Mouse (Mus musculus): Measurements from ENCODE around the gene Selenos.
A peak's percentile ranks its signal among the peaks of the same experiment; 100 is the strongest.

Gene Selenos

GRCm38 (mm10) chr7:66118046-66118445 lies 38.6 kb downstream of the Selenos start:
- DNase-seq (ENCODE audit: low spot score in 2 of 2), result no peak

- DNase-seq (ENCODE audit: low spot score in 2 of 2), result no peak
Observed at GRCm38 (mm10) chr7:66118796-66119195, 39.3 kb downstream of the Selenos start.

- DNase-seq (ENCODE audit: low spot score in 2 of 2), result no peak
Observed at GRCm38 (mm10) chr7:66120139-66120538, 40.7 kb downstream of the Selenos start.

- DNase-seq (ENCODE audit: low spot score in 2 of 2), result no peak
Observed at GRCm38 (mm10) chr7:66120702-66121396, 41.4 kb downstream of the Selenos start.

- DNase-seq (ENCODE audit: low spot score in 2 of 2), result no peak
Observed at GRCm38 (mm10) chr7:66124551-66124968, 45.1 kb downstream of the Selenos start.

- DNase-seq (ENCODE audit: low spot score in 2 of 2), result peak in 1 of 2 experiments; percentile 39
Observed at GRCm38 (mm10) chr7:66125368-66125767, 45.9 kb downstream of the Selenos start.

- no peak for DNase-seq (ENCODE audit: low spot score in 2 of 2)
Observed at GRCm38 (mm10) chr7:66127951-66128645, 48.6 kb downstream of the Selenos start.

GRCm38 (mm10) chr7:66128857-66129256 lies 49.4 kb downstream of the Selenos start:
- no peak for DNase-seq (ENCODE audit: low spot score in 2 of 2)

- no peak for DNase-seq (ENCODE audit: low spot score in 2 of 2)
Observed at GRCm38 (mm10) chr7:66130296-66130695, 50.8 kb downstream of the Selenos start.

GRCm38 (mm10) chr7:66131776-66132421 lies 52.5 kb downstream of the Selenos start:
- DNase-seq (ENCODE audit: low spot score in 2 of 2), result no peak

GRCm38 (mm10) chr7:66134154-66134553 lies 54.7 kb downstream of the Selenos start:
- DNase-seq (ENCODE audit: low spot score in 2 of 2), result no peak

- no peak for DNase-seq (ENCODE audit: low spot score in 2 of 2)
Observed at GRCm38 (mm10) chr7:66135644-66136043, 56.2 kb downstream of the Selenos start.

GRCm38 (mm10) chr7:66136187-66136586 lies 56.7 kb downstream of the Selenos start:
- no peak for DNase-seq (ENCODE audit: low spot score in 2 of 2)

GRCm38 (mm10) chr7:66137309-66137708 lies 57.9 kb downstream of the Selenos start:
- no peak for DNase-seq (ENCODE audit: low spot score in 2 of 2)

GRCm38 (mm10) chr7:66138301-66138700 lies 58.9 kb downstream of the Selenos start:
- peak; percentile 66 to 68 for DNase-seq (ENCODE audit: low spot score in 2 of 2)

- DNase-seq (ENCODE audit: low spot score in 2 of 2), result no peak
Observed at GRCm38 (mm10) chr7:66138878-66139277, 59.4 kb downstream of the Selenos start.

Data from right cerebral cortex, postnatal 10 days (tissue).